Mouse (Mus musculus): ENCODE data around the gene Wscd2. TPM values are rescaled to one million over a fixed set of nuclear protein-coding genes. Genes with fewer than 3 reads are reported as not detected.

The Wscd2 gene
- total and polyA plus RNA-seq, 3 experiments = 0.26 to 1.5 (median 0.34) TPM

GRCm38 (mm10) chr5:113485584-113486162 lies 4.5 kb upstream of the Wscd2 start:
- Histone ChIP-seq H3K27ac (no peak overlapping the region), H3K36me3 (ENCODE audit: control insufficient read depth, insufficient read depth, low read length) (no peaks in the 10 kb centered on the region), H3K4me1 (ENCODE audit: control insufficient read depth, insufficient read depth, low read length) (no peaks in the 10 kb centered on the region), H3K79me2 (replicated peaks; ENCODE audit: control insufficient read depth, insufficient read depth, low read length) (no peaks in the 10 kb centered on the region), H3K9ac (ENCODE audit: low read depth, low read length) (no peak overlapping the region), H3K27me3 (ENCODE audit: control insufficient read depth, insufficient read depth, low read length) (peaks cover 4% of the 10 kb centered on the region), H3K4me3 (no peak overlapping the region)
- intact Hi-C loops (cut with DNase I) = no loop called here
- WGBS = 60% methylated on average over 11 of the region's 11 CpGs
- no peak for TF ChIP-seq POLR2A (IDR thresholded peaks at IDR 0.05; ENCODE audit: insufficient read depth, low read depth, low read length)
- TF ChIP-seq CTCF (IDR thresholded peaks at IDR 0.05) = no peak
- TF ChIP-seq EP300 (IDR thresholded peaks at IDR 0.05; ENCODE audit: insufficient read depth, low read depth, low read length) = no peak
- no peak for DNase-seq

GRCm38 (mm10) chr5:113487879-113488278 lies 2.3 kb upstream of the Wscd2 start:
- DNase-seq = no peak
- intact Hi-C loops (cut with DNase I) = no loop called here
- TF ChIP-seq EP300 (IDR thresholded peaks at IDR 0.05; ENCODE audit: insufficient read depth, low read depth, low read length) = no peak
- TF ChIP-seq POLR2A (IDR thresholded peaks at IDR 0.05; ENCODE audit: insufficient read depth, low read depth, low read length) = no peak
- TF ChIP-seq CTCF (IDR thresholded peaks at IDR 0.05) = no peak

GRCm38 (mm10) chr5:113489617-113490016 lies 516 bp upstream of the Wscd2 start:
- intact Hi-C loops (cut with DNase I) = no loop called here
- Histone ChIP-seq H3K79me2 (replicated peaks; ENCODE audit: control insufficient read depth, insufficient read depth, low read length) (no peaks in the 10 kb centered on the region), H3K4me1 (ENCODE audit: control insufficient read depth, insufficient read depth, low read length) (no peaks in the 10 kb centered on the region), H3K4me3 (no peak overlapping the region), H3K36me3 (ENCODE audit: control insufficient read depth, insufficient read depth, low read length) (no peaks in the 10 kb centered on the region), H3K9ac (ENCODE audit: low read depth, low read length) (no peak overlapping the region), H3K27ac (no peak overlapping the region), H3K27me3 (ENCODE audit: control insufficient read depth, insufficient read depth, low read length) (peaks cover 5% of the 10 kb centered on the region)
- no peak for DNase-seq
- 91% methylated on average over 9 of the region's 9 CpGs for WGBS
- TF ChIP-seq POLR2A (IDR thresholded peaks at IDR 0.05; ENCODE audit: insufficient read depth, low read depth, low read length) (no peak), CTCF (IDR thresholded peaks at IDR 0.05) (no peak), EP300 (IDR thresholded peaks at IDR 0.05; ENCODE audit: insufficient read depth, low read depth, low read length) (no peak)

More at GRCm38 (mm10) chr5:113487879-113488278, 2.3 kb upstream of the Wscd2 start:
- Histone ChIP-seq H3K4me3 (no peak overlapping the region), H3K36me3 (ENCODE audit: control insufficient read depth, insufficient read depth, low read length) (no peaks in the 10 kb centered on the region), H3K9ac (ENCODE audit: low read depth, low read length) (no peak overlapping the region), H3K27me3 (ENCODE audit: control insufficient read depth, insufficient read depth, low read length) (peaks cover 2% of the 10 kb centered on the region), H3K4me1 (ENCODE audit: control insufficient read depth, insufficient read depth, low read length) (no peaks in the 10 kb centered on the region), H3K27ac (no peak overlapping the region), H3K79me2 (replicated peaks; ENCODE audit: control insufficient read depth, insufficient read depth, low read length) (no peaks in the 10 kb centered on the region)
- 43% methylated on average over 8 of the region's 8 CpGs for WGBS

- Histone ChIP-seq H3K4me1 (ENCODE audit: control insufficient read depth, insufficient read depth, low read length) (no peaks in the 10 kb centered on the region), H3K4me3 (peak overlapping the region; percentile 11; the same call in 1 of the 2 replicates), H3K27me3 (ENCODE audit: control insufficient read depth, insufficient read depth, low read length) (peaks cover 5% of the 10 kb centered on the region), H3K27ac (no peak overlapping the region), H3K79me2 (replicated peaks; ENCODE audit: control insufficient read depth, insufficient read depth, low read length) (no peaks in the 10 kb centered on the region), H3K9ac (ENCODE audit: low read depth, low read length) (no peak overlapping the region), H3K36me3 (ENCODE audit: control insufficient read depth, insufficient read depth, low read length) (no peaks in the 10 kb centered on the region)
- 3% methylated on average over 62 of the region's 63 CpGs for WGBS
- DNase-seq = peak; percentile 28 to 43
- intact Hi-C loops (cut with DNase I) = no loop called here
- TF ChIP-seq EP300 (IDR thresholded peaks at IDR 0.05; ENCODE audit: insufficient read depth, low read depth, low read length) (no peak), CTCF (IDR thresholded peaks at IDR 0.05) (no peak), POLR2A (IDR thresholded peaks at IDR 0.05; ENCODE audit: insufficient read depth, low read depth, low read length) (no peak)
Measured at GRCm38 (mm10) chr5:113490467-113491260, 531 bp downstream of the Wscd2 start.

- H3K79me2 ChIP-seq (replicated peaks; ENCODE audit: control insufficient read depth, insufficient read depth, low read length) = no peaks in the 10 kb centered on the region
- no peaks in the 10 kb centered on the region for H3K36me3 ChIP-seq (ENCODE audit: control insufficient read depth, insufficient read depth, low read length)
- WGBS = 46% methylated on average over 4 of the region's 4 CpGs
- no peak overlapping the region for H3K27ac ChIP-seq
- H3K4me1 ChIP-seq (ENCODE audit: control insufficient read depth, insufficient read depth, low read length) = no peaks in the 10 kb centered on the region
- H3K4me3 ChIP-seq = no peak overlapping the region
- TF ChIP-seq EP300 (IDR thresholded peaks at IDR 0.05; ENCODE audit: insufficient read depth, low read depth, low read length) = no peak
- TF ChIP-seq POLR2A (IDR thresholded peaks at IDR 0.05; ENCODE audit: insufficient read depth, low read depth, low read length) = no peak
- TF ChIP-seq CTCF (IDR thresholded peaks at IDR 0.05) = no peak
- peaks cover 5% of the 10 kb centered on the region for H3K27me3 ChIP-seq (ENCODE audit: control insufficient read depth, insufficient read depth, low read length)
- no peak overlapping the region for H3K9ac ChIP-seq (ENCODE audit: low read depth, low read length)
- no peak for DNase-seq
- intact Hi-C loops (cut with DNase I) = no loop called here
Measured at GRCm38 (mm10) chr5:113491552-113491951, 1.4 kb downstream of the Wscd2 start.

- Histone ChIP-seq H3K4me1 (ENCODE audit: control insufficient read depth, insufficient read depth, low read length) (no peaks in the 10 kb centered on the region), H3K27me3 (ENCODE audit: control insufficient read depth, insufficient read depth, low read length) (peaks cover 5% of the 10 kb centered on the region), H3K4me3 (no peak overlapping the region), H3K36me3 (ENCODE audit: control insufficient read depth, insufficient read depth, low read length) (no peaks in the 10 kb centered on the region), H3K9ac (ENCODE audit: low read depth, low read length) (no peak overlapping the region), H3K79me2 (replicated peaks; ENCODE audit: control insufficient read depth, insufficient read depth, low read length) (no peaks in the 10 kb centered on the region), H3K27ac (no peak overlapping the region)
- intact Hi-C loops (cut with DNase I) = no loop called here
- WGBS = 75% methylated on average over 3 of the region's 3 CpGs
- no peak for DNase-seq
- no peak for TF ChIP-seq CTCF (IDR thresholded peaks at IDR 0.05)
- no peak for TF ChIP-seq EP300 (IDR thresholded peaks at IDR 0.05; ENCODE audit: insufficient read depth, low read depth, low read length)
- TF ChIP-seq POLR2A (IDR thresholded peaks at IDR 0.05; ENCODE audit: insufficient read depth, low read depth, low read length) = no peak
Measured at GRCm38 (mm10) chr5:113491988-113492387, 1.9 kb downstream of the Wscd2 start.

Data from heart, adult 2 months (tissue).